Mouse (Mus musculus): ENCODE results near the gene Six3. TPM values are rescaled to one million over a fixed set of nuclear protein-coding genes. Genes with fewer than 3 reads are reported as not detected.

The Six3 gene
- polyA plus RNA-seq, 1 experiment from 2014 or later, result 0.07 TPM

Other genes starting within 250 kb of the Six3 start
- 4.7 and 5.4 TPM in 2 replicates for gene Six2, start 74.7 kb downstream of the Six3 start, polyA plus RNA-seq (2015; fragmentation: Nextera tagmentation; extraction: Ambion mirVana)